Mouse (Mus musculus): ENCODE measurements around the gene Megf6.

Megf6 gene

GRCm38 (mm10) chr4:154249316-154249715 lies 78.8 kb downstream of the Megf6 start:
- in situ Hi-C loops (cut with MboI) = no loop called here

- in situ Hi-C loops (cut with MboI) = no loop called here
These were observed 82.2 kb downstream of the Megf6 start for GRCm38 (mm10) chr4:154252537-154253255.

GRCm38 (mm10) chr4:154260755-154261154 lies 90.2 kb downstream of the Megf6 start:
- in situ Hi-C loops (cut with MboI) = no loop called here

GRCm38 (mm10) chr4:154262071-154262470 lies 91.5 kb downstream of the Megf6 start:
- in situ Hi-C loops (cut with MboI) = no loop called here

- in situ Hi-C loops (cut with MboI) = no loop called here
These were observed 97.0 kb downstream of the Megf6 start for GRCm38 (mm10) chr4:154267511-154267910.

GRCm38 (mm10) chr4:154269520-154269919 lies 99.0 kb downstream of the Megf6 start:
- in situ Hi-C loops (cut with MboI) = no loop called here

- in situ Hi-C loops (cut with MboI) = no loop called here
These were observed 102.5 kb downstream of the Megf6 start for GRCm38 (mm10) chr4:154273000-154273399.

- in situ Hi-C loops (cut with MboI) = no loop called here
These were observed 109.0 kb downstream of the Megf6 start for GRCm38 (mm10) chr4:154279481-154279880.

- in situ Hi-C loops (cut with MboI) = no loop called here
These were observed 113.1 kb downstream of the Megf6 start for GRCm38 (mm10) chr4:154283671-154284070.

GRCm38 (mm10) chr4:154293735-154294201 lies 123.2 kb downstream of the Megf6 start:
- in situ Hi-C loops (cut with MboI) = no loop called here

GRCm38 (mm10) chr4:154294262-154294731 lies 123.8 kb downstream of the Megf6 start:
- in situ Hi-C loops (cut with MboI) = no loop called here

GRCm38 (mm10) chr4:154297761-154298160 lies 127.2 kb downstream of the Megf6 start:
- in situ Hi-C loops (cut with MboI) = no loop called here

GRCm38 (mm10) chr4:154299541-154300271 lies 129.2 kb downstream of the Megf6 start:
- in situ Hi-C loops (cut with MboI) = no loop called here

GRCm38 (mm10) chr4:154301466-154301881 lies 130.9 kb downstream of the Megf6 start, which contains the start of gene Arhgef16:
Gene Arhgef16, minus strand, starts transcription at chr4:154301676.
- in situ Hi-C loops (cut with MboI) = no loop called here

- in situ Hi-C loops (cut with MboI) = no loop called here
These were observed 138.6 kb downstream of the Megf6 start for GRCm38 (mm10) chr4:154309131-154309530.

- in situ Hi-C loops (cut with MboI) = no loop called here
These were observed 140.2 kb downstream of the Megf6 start for GRCm38 (mm10) chr4:154310576-154311262.

- in situ Hi-C loops (cut with MboI) = no loop called here
These were observed 141.7 kb downstream of the Megf6 start for GRCm38 (mm10) chr4:154312143-154312812.

- in situ Hi-C loops (cut with MboI) = no loop called here
These were observed 142.5 kb downstream of the Megf6 start for GRCm38 (mm10) chr4:154312935-154313621.

GRCm38 (mm10) chr4:154313622-154313967 lies 143.1 kb downstream of the Megf6 start:
- in situ Hi-C loops (cut with MboI) = no loop called here
